ENCODE assay signal across 8 mouse cellular contexts in the genomic region with DNA sequence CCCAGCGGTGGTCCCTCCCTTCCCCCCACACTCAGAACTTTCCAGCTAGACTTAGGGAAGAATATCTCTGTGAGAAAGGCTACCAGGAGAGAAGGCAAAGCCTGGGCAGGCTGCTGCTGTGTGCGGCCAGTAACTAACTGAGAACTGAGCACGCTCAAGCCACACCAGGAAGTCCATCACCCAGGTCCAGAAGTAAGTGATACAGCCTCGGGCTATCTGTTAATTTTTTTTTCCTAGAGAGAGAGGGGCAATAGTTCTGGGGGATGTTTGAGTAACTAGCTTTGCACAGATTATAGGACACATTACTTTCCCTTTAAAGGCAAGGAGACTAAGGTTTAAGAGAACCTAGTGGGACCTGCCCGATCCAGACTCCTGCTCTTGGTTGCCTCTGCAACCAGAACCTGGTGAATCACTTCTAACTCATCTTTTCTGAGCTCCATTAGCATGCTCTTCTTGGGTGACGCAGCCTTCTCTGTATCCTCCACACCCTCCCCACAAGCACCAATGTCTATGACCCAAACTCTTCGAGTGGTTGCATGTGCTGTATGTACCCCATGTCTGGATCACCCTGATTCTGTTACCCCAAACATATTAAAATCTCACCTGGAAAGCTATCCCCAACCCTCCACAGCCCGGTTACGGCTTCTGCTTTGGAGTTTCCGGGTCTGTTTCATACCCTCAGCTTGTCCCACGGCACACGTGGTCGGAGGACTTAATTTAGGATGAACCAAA. TPM values are rescaled to one million over a fixed set of nuclear protein-coding genes. Genes with fewer than 3 reads are reported as not detected.
DNase-seq lines count a peak whose midpoint lies in the region; ATAC-seq and TF ChIP-seq lines count a peak whose summit lies in the region.

No protein-coding gene starts in this region.

- H3K27me3 ChIP-seq in forebrain, embryonic 15.5 days = no peaks in the 10 kb centered on the region
- no peaks in the 10 kb centered on the region for H3K27me3 ChIP-seq in liver, embryonic 14.5 days (ENCODE audit: control insufficient read depth, insufficient read depth, low read length)
- H3K27me3 ChIP-seq in stomach, postnatal 0 days (ENCODE audit: control insufficient read depth, insufficient read depth, low read length) = no peaks in the 10 kb centered on the region

- H3K27ac ChIP-seq in layer of hippocampus, adult 2 months = no peak overlapping the region
- no peak overlapping the region for H3K27ac ChIP-seq in forebrain, embryonic 15.5 days (replicated peaks)
- H3K27ac ChIP-seq in liver, embryonic 14.5 days = peak overlapping the region; percentile 78
- no peak overlapping the region for H3K27ac ChIP-seq in stomach, postnatal 0 days (replicated peaks)

- H3K9ac ChIP-seq in forebrain, embryonic 15.5 days (replicated peaks) = peak overlapping the region; percentile 85
- H3K9ac ChIP-seq in liver, embryonic 14.5 days (replicated peaks) = peak overlapping the region; percentile 88
- peak overlapping the region; percentile 80 for H3K9ac ChIP-seq in stomach, postnatal 0 days (ENCODE audit: low read length)

- no peak for TF ChIP-seq EP300 in liver, embryonic 14.5 days (IDR thresholded peaks at IDR 0.05; ENCODE audit: low read depth)
- no peak for TF ChIP-seq EP300 in stomach, postnatal 0 days (optimal IDR thresholded peaks at IDR 0.05)

- ATAC-seq in forebrain, embryonic 15.5 days (replicated peaks) = peak; percentile 19; the same call in 1 of the 2 replicates
- peak; percentile 51 for ATAC-seq in liver, embryonic 14.5 days (ENCODE audit: insufficient read depth)
- peak; percentile 17; the same call in 1 of the 2 replicates for ATAC-seq in stomach, postnatal 0 days (ENCODE audit: low FRiP score, low TSS enrichment)

- H3K4me2 ChIP-seq in forebrain, embryonic 15.5 days (replicated peaks) = peak overlapping the region; percentile 82
- peak overlapping the region; percentile 92 for H3K4me2 ChIP-seq in liver, embryonic 14.5 days (ENCODE audit: low read depth)
- H3K4me2 ChIP-seq in stomach, postnatal 0 days (replicated peaks; ENCODE audit: low read depth) = peak overlapping the region; percentile 99

- no peak for TF ChIP-seq CTCF in layer of hippocampus, adult 2 months (conservative IDR thresholded peaks at IDR 0.05)
- no peak for TF ChIP-seq CTCF in liver, embryonic 14.5 days (IDR thresholded peaks at IDR 0.05; ENCODE audit: low read depth)
- TF ChIP-seq CTCF in stomach, postnatal 0 days (IDR thresholded peaks at IDR 0.05; ENCODE audit: low read depth) = no peak

- H3K36me3 ChIP-seq in forebrain, embryonic 15.5 days = no peaks in the 10 kb centered on the region
- peaks cover 10% of the 10 kb centered on the region for H3K36me3 ChIP-seq in liver, embryonic 14.5 days (replicated peaks; ENCODE audit: control insufficient read depth, insufficient read depth, low read depth)
- peaks cover 2% of the 10 kb centered on the region; the same call in 1 of the 2 replicates for H3K36me3 ChIP-seq in stomach, postnatal 0 days (ENCODE audit: control insufficient read depth, insufficient read depth, low read length)

- H3K9me3 ChIP-seq in forebrain, embryonic 15.5 days = no peaks in the 10 kb centered on the region
- no peaks in the 10 kb centered on the region for H3K9me3 ChIP-seq in liver, embryonic 14.5 days (ENCODE audit: control insufficient read depth, low read length)
- no peaks in the 10 kb centered on the region for H3K9me3 ChIP-seq in stomach, postnatal 0 days (ENCODE audit: control insufficient read depth, low read length)

- H3K4me1 ChIP-seq in forebrain, embryonic 15.5 days = peaks cover 25% of the 10 kb centered on the region
- H3K4me1 ChIP-seq in liver, embryonic 14.5 days (replicated peaks; ENCODE audit: control insufficient read depth in 2 of 2, insufficient read depth in 2 of 2, low read length in 1 of 2) = peaks cover 12 to 27% of the 10 kb centered on the region in 2 experiments
- no peaks in the 10 kb centered on the region for H3K4me1 ChIP-seq in stomach, postnatal 0 days (replicated peaks; ENCODE audit: control insufficient read depth, insufficient read depth)

- H3K4me3 ChIP-seq in layer of hippocampus, adult 2 months = peak overlapping the region; percentile 72
- peak overlapping the region; percentile 92 for H3K4me3 ChIP-seq in forebrain, embryonic 15.5 days
- peak overlapping the region; percentile 72 to 79 for H3K4me3 ChIP-seq in liver, embryonic 14.5 days (ENCODE audit: insufficient read depth in 1 of 2, low read depth in 2 of 2, low read length in 2 of 2)
- H3K4me3 ChIP-seq in stomach, postnatal 0 days (ENCODE audit: low read depth, low read length) = peak overlapping the region; percentile 75

- DNase-seq in layer of hippocampus, adult 2 months (ENCODE audit: low spot score in 2 of 2) = no peak
- DNase-seq in layer of hippocampus, adult 9-10 months (ENCODE audit: low spot score) = no peak
- DNase-seq in R1 (ENCODE audit: low read depth, low spot score) = peak; percentile 49
- DNase-seq in liver, embryonic 14.5 days (ENCODE audit: low read depth in 3 of 3, low spot score in 3 of 3) = peak in 1 of 3 experiments; percentile 52
- no peak for DNase-seq in stomach, postnatal 0 days (ENCODE audit: low spot score)
- no peak for DNase-seq in frontal cortex, adult 2 months (ENCODE audit: extremely low spot score in 1 of 2, low spot score in 1 of 2)
- no peak for DNase-seq in thymus, postnatal 36 days

- WGBS in forebrain, embryonic 15.5 days = 6% methylated on average over 13 of the region's 13 CpGs
- 3% methylated on average over 13 of the region's 13 CpGs for WGBS in liver, embryonic 14.5 days (ENCODE audit: insufficient replicate concordance)
- WGBS in stomach, postnatal 0 days = 6% methylated on average over 13 of the region's 13 CpGs

RNA-seq across cellular contexts. Expression of gene Rcc1, which starts 8.8 kb away (rescaled TPM):
- total RNA-seq in layer of hippocampus, adult 2 months (2021) = 10 to 100 TPM; 12.8 to 13.6 TPM
- polyA plus RNA-seq in forebrain, embryonic 15.5 days (2015; fragmentation: Nextera tagmentation; extraction: Ambion mirVana) = 53.3 and 55.1 TPM in 2 replicates
- polyA plus RNA-seq in liver, embryonic 14.5 days (2012; rRNA removed) = 21.5 and 22.2 TPM in 2 replicates
- 27.2 and 32.0 TPM in 2 replicates for polyA plus RNA-seq in liver, embryonic 14.5 days (2014; fragmentation: Nextera tagmentation; extraction: Ambion mirVana)
- 23.4 and 25.2 TPM in 2 replicates for polyA plus RNA-seq in stomach, postnatal 0 days (2015; fragmentation: Nextera tagmentation; extraction: Ambion mirVana)
- polyA plus RNA-seq in frontal cortex, adult 2 months (2012; rRNA removed) = 9.5 and 11.1 TPM in 2 replicates

RNA-seq across cellular contexts. Expression of gene Trnau1ap, which starts 15.2 kb away (rescaled TPM):
- 10 to 100 TPM; 20.7 to 26.0 TPM for total RNA-seq in layer of hippocampus, adult 2 months (2021)
- polyA plus RNA-seq in forebrain, embryonic 15.5 days (2015; fragmentation: Nextera tagmentation; extraction: Ambion mirVana) = 86.3 and 92.3 TPM in 2 replicates
- polyA plus RNA-seq in liver, embryonic 14.5 days (2012; rRNA removed) = 7.0 and 8.8 TPM in 2 replicates
- polyA plus RNA-seq in liver, embryonic 14.5 days (2014; fragmentation: Nextera tagmentation; extraction: Ambion mirVana) = 36.6 and 36.7 TPM in 2 replicates
- polyA plus RNA-seq in stomach, postnatal 0 days (2015; fragmentation: Nextera tagmentation; extraction: Ambion mirVana) = 45.5 and 45.7 TPM in 2 replicates
- 17.4 and 18.4 TPM in 2 replicates for polyA plus RNA-seq in frontal cortex, adult 2 months (2012; rRNA removed)

RNA-seq across cellular contexts. Expression of gene Rab42, which starts 41.4 kb away (rescaled TPM):
- total RNA-seq in layer of hippocampus, adult 2 months (2021) = 1 to 10 TPM; 1.2 to 2.1 TPM
- polyA plus RNA-seq in forebrain, embryonic 15.5 days (2015; fragmentation: Nextera tagmentation; extraction: Ambion mirVana) = 0.60 and 1.0 TPM in 2 replicates
- 0.33 and 0.47 TPM in 2 replicates for polyA plus RNA-seq in liver, embryonic 14.5 days (2012; rRNA removed)
- 0.25 and 0.27 TPM in 2 replicates for polyA plus RNA-seq in liver, embryonic 14.5 days (2014; fragmentation: Nextera tagmentation; extraction: Ambion mirVana)
- polyA plus RNA-seq in stomach, postnatal 0 days (2015; fragmentation: Nextera tagmentation; extraction: Ambion mirVana) = 2.3 and 2.6 TPM in 2 replicates
- 2.8 and 3.9 TPM in 2 replicates for polyA plus RNA-seq in frontal cortex, adult 2 months (2012; rRNA removed)
